Mouse (Mus musculus) thymus, postnatal 0 days (tissue): ENCODE measurements around the gene Pitpnm1. TPM values are rescaled to one million over a fixed set of nuclear protein-coding genes. Genes with fewer than 3 reads are reported as not detected.
A peak's percentile ranks its signal among the peaks of the same experiment; 100 is the strongest.

ENCODE experiments used
- DNase-seq: peaks from one replicate; pipeline ENCODE4 v3.0.0-alpha.2; 2015; ENCODE audit warnings: low spot score
- polyA plus RNA-seq: library from polyadenylated mRNA; unstranded; fragments of >200 nt; fragmentation: Nextera tagmentation; extraction: Ambion mirVana; gene quantifications from 2 replicates; pipeline ENCODE4 v1.2.1, GENCODE M21; 2015

The Pitpnm1 gene
- polyA plus RNA-seq, 1 experiment from 2014 or later, result 45.6 TPM

GRCm38 (mm10) chr19:4094348-4094747 is 5.5 kb upstream of the Pitpnm1 start:
- DNase-seq, result no peak

GRCm38 (mm10) chr19:4094774-4095303 is 5.0 kb upstream of the Pitpnm1 start:
- DNase-seq, result no peak

- no peak for DNase-seq
These were observed 4.0 kb upstream of the Pitpnm1 start for GRCm38 (mm10) chr19:4095802-4096201.

GRCm38 (mm10) chr19:4096642-4097440 is 3.0 kb upstream of the Pitpnm1 start, which contains the start of gene Cdk2ap2:
Gene Cdk2ap2, plus strand, starts transcription at chr19:4097182.
- peak; percentile 98 for DNase-seq

GRCm38 (mm10) chr19:4097441-4097825 is 2.4 kb upstream of the Pitpnm1 start:
- DNase-seq, result no peak

- DNase-seq, result no peak
These were observed 1.4 kb upstream of the Pitpnm1 start for GRCm38 (mm10) chr19:4098426-4098825.

- peak; percentile 93 for DNase-seq
These were observed 742 bp upstream of the Pitpnm1 start for GRCm38 (mm10) chr19:4099056-4099455.

GRCm38 (mm10) chr19:4100718-4101261 is 992 bp downstream of the Pitpnm1 start:
- DNase-seq, result peak; percentile 77

- no peak for DNase-seq
These were observed 1.7 kb downstream of the Pitpnm1 start for GRCm38 (mm10) chr19:4101466-4101865.

- DNase-seq, result no peak
These were observed 2.3 kb downstream of the Pitpnm1 start for GRCm38 (mm10) chr19:4102049-4102448.

- DNase-seq, result no peak
These were observed 2.8 kb downstream of the Pitpnm1 start for GRCm38 (mm10) chr19:4102626-4103025.

GRCm38 (mm10) chr19:4103294-4103693 is 3.5 kb downstream of the Pitpnm1 start:
- no peak for DNase-seq

- peak; percentile 85 for DNase-seq
These were observed 4.0 kb downstream of the Pitpnm1 start for GRCm38 (mm10) chr19:4103792-4104191.

GRCm38 (mm10) chr19:4104675-4105194 is 4.9 kb downstream of the Pitpnm1 start:
- no peak for DNase-seq

- no peak for DNase-seq
These were observed 6.9 kb downstream of the Pitpnm1 start for GRCm38 (mm10) chr19:4106654-4107053.

GRCm38 (mm10) chr19:4108535-4108934 is 8.7 kb downstream of the Pitpnm1 start:
- DNase-seq, result no peak

- DNase-seq, result no peak
These were observed 12.5 kb downstream of the Pitpnm1 start for GRCm38 (mm10) chr19:4112063-4112960.

- no peak for DNase-seq
These were observed 13.5 kb downstream of the Pitpnm1 start for GRCm38 (mm10) chr19:4113186-4113805.

GRCm38 (mm10) chr19:4113806-4114230 is 14.0 kb downstream of the Pitpnm1 start:
- DNase-seq, result peak; percentile 66

GRCm38 (mm10) chr19:4114551-4114950 is 14.8 kb downstream of the Pitpnm1 start:
- no peak for DNase-seq

- no peak for DNase-seq
These were observed 15.3 kb downstream of the Pitpnm1 start for GRCm38 (mm10) chr19:4115144-4115543.
